Mouse (Mus musculus): Measurements from ENCODE around the gene BC049762. TPM values are rescaled to one million over a fixed set of nuclear protein-coding genes. Genes with fewer than 3 reads are reported as not detected.

BC049762 gene
- polyA plus RNA-seq, 1 experiment from 2014 or later: 0.17 TPM

- Histone ChIP-seq H3K9ac (ENCODE audit: low read length) (no peak overlapping the region), H3K4me3 (ENCODE audit: low read depth, low read length) (no peak overlapping the region), H3K4me1 (replicated peaks; ENCODE audit: control insufficient read depth, insufficient read depth) (no peaks in the 10 kb centered on the region), H3K27ac (replicated peaks) (no peak overlapping the region), H3K36me3 (ENCODE audit: control insufficient read depth, insufficient read depth, low read length) (no peaks in the 10 kb centered on the region), H3K27me3 (ENCODE audit: control insufficient read depth, insufficient read depth, low read length) (no peaks in the 10 kb centered on the region), H3K4me2 (replicated peaks; ENCODE audit: low read depth) (no peak overlapping the region), H3K9me3 (ENCODE audit: control insufficient read depth, low read length) (no peaks in the 10 kb centered on the region)
- TF ChIP-seq EP300 (optimal IDR thresholded peaks at IDR 0.05) (no peak), CTCF (IDR thresholded peaks at IDR 0.05; ENCODE audit: low read depth) (no peak)
- 76% methylated on average over 3 of the region's 3 CpGs for WGBS
- ATAC-seq (ENCODE audit: low FRiP score, low TSS enrichment) (no peak), DNase-seq (ENCODE audit: low spot score) (no peak)
Measured at GRCm38 (mm10) chr11:51207758-51208157, 55.1 kb downstream of the BC049762 start.

Other genes with a start within 250 kb of the BC049762 start
- 0.04 TPM in 1 of 2 replicates, not detected in the other for gene Olfr54, start 248.8 kb downstream of the BC049762 start, polyA plus RNA-seq (2015; fragmentation: Nextera tagmentation; extraction: Ambion mirVana)
- not detected in 2 replicates for gene Olfr1375, start 214.9 kb downstream of the BC049762 start, polyA plus RNA-seq (2015; fragmentation: Nextera tagmentation; extraction: Ambion mirVana)
- gene Zfp354a, start 203.8 kb downstream of the BC049762 start, polyA plus RNA-seq (2015; fragmentation: Nextera tagmentation; extraction: Ambion mirVana): 2.6 and 2.8 TPM in 2 replicates
- gene Gm12569, start 42.6 kb downstream of the BC049762 start, polyA plus RNA-seq (2015; fragmentation: Nextera tagmentation; extraction: Ambion mirVana): not detected in 2 replicates
- 47.7 and 48.7 TPM in 2 replicates for gene Clk4, start 1.3 kb downstream of the BC049762 start, polyA plus RNA-seq (2015; fragmentation: Nextera tagmentation; extraction: Ambion mirVana)
- 2.5 and 3.8 TPM in 2 replicates for gene Col23a1, start 26.9 kb upstream of the BC049762 start, polyA plus RNA-seq (2015; fragmentation: Nextera tagmentation; extraction: Ambion mirVana)

All from stomach, postnatal 0 days (tissue).